Mouse (Mus musculus) midbrain, postnatal 0 days (tissue): ENCODE data around the gene Tmtc4. TPM values are rescaled to one million over a fixed set of nuclear protein-coding genes. Genes with fewer than 3 reads are reported as not detected.
A peak's percentile ranks its signal among the peaks of the same experiment; 100 is the strongest.

Source experiments
- ATAC-seq: fragments of 200-750 bp; cut with Nextera tagmentation; 2 replicates; pipeline ENCODE4 v1.8.0; 2017; ENCODE audit warnings: moderate number of reproducible peaks, mild to moderate bottlenecking, moderate TSS enrichment, moderate library complexity; ENCODE audit not compliant: low FRiP score
- DNase-seq: peaks from one replicate; pipeline ENCODE4 v3.0.0-alpha.2; 2015; ENCODE audit warnings: low spot score
- H3K27ac ChIP-seq: fragments of 300-500 bp; sonication (generic); 2 replicates; pipeline ENCODE4 v1.5.1; 2014; ENCODE audit warnings: low read depth, mild to moderate bottlenecking, low read length, mixed read lengths
- H3K27me3 ChIP-seq: fragments of 300-500 bp; sonication (generic); 2 replicates; pipeline ENCODE4 v1.6.1; 2014; ENCODE audit warnings: low read length, control low read depth, mixed read lengths; ENCODE audit not compliant: insufficient read depth
- H3K36me3 ChIP-seq: fragments of 300-500 bp; sonication (generic); 2 replicates; pipeline ENCODE4 v1.6.1; 2014; ENCODE audit warnings: low read length, control low read depth, mixed read lengths; ENCODE audit not compliant: insufficient read depth
- H3K4me1 ChIP-seq: fragments of 300-500 bp; sonication (generic); 2 replicates; pipeline ENCODE4 v1.6.1; 2014; ENCODE audit warnings: mild to moderate bottlenecking, control low read depth, antibody characterized with exemption, low read length, mixed read lengths; ENCODE audit not compliant: insufficient read depth
- H3K4me2 ChIP-seq: fragments of 300-500 bp; sonication (generic); 2 replicates; pipeline ENCODE4 v1.6.1; 2014; ENCODE audit warnings: low read depth, mild to moderate bottlenecking, low read length, mixed read lengths; ENCODE audit not compliant: poor library complexity, severe bottlenecking
- H3K4me3 ChIP-seq: fragments of 300-500 bp; sonication (generic); 2 replicates; pipeline ENCODE4 v1.5.1; 2014; ENCODE audit warnings: low read depth, mild to moderate bottlenecking, low read length, moderate library complexity
- H3K9ac ChIP-seq: fragments of 300-500 bp; sonication (generic); replicated peaks from 2 replicates; pipeline ENCODE4 v1.6.1; 2014; ENCODE audit warnings: mild to moderate bottlenecking, low read length, moderate library complexity, mixed read lengths; ENCODE audit not compliant: poor library complexity, severe bottlenecking
- H3K9me3 ChIP-seq: fragments of 300-500 bp; sonication (generic); 2 replicates; pipeline ENCODE4 v1.6.1; 2016; ENCODE audit warnings: low read length, control low read depth
- CTCF ChIP-seq: IDR thresholded peaks from 2 replicates; pipeline ENCODE4 v1.5.1; 2016; ENCODE audit warnings: antibody characterized with exemption, mild to moderate bottlenecking
- WGBS: fragments of 180-500 bp; shearing (Covaris S2); extraction: QIAGEN DNeasy Blood & Tissue Kit; methylation state at CpG from one replicate; pipeline ENCODE4 v1.1.7; 2014; 5-methylcytosine and 5-hydroxymethylcytosine counted together
- polyA plus RNA-seq: library from polyadenylated mRNA; unstranded; fragments of >200 nt; fragmentation: Nextera tagmentation; extraction: Ambion mirVana; gene quantifications from 2 replicates; pipeline ENCODE4 v1.2.1, GENCODE M21; 2015
- total RNA-seq: library from RNA; depleted of rRNA; stranded (reverse); fragments of >200 nt; gene quantifications from 2 replicates; pipeline ENCODE4 v1.2.3, GENCODE M21; 2014

The Tmtc4 gene
- total and polyA plus RNA-seq, 2 experiments from 2014 or later, result 32.9 to 79.5 TPM

GRCm38 (mm10) chr14:122891470-122891968 is 92.3 kb downstream of the Tmtc4 start:
- Histone ChIP-seq H3K9me3 (no peaks in the 10 kb centered on the region), H3K27ac (no peak overlapping the region), H3K9ac (no peak overlapping the region), H3K4me2 (no peak overlapping the region), H3K4me1 (no peaks in the 10 kb centered on the region), H3K27me3 (no peaks in the 10 kb centered on the region), H3K4me3 (no peak overlapping the region), H3K36me3 (peaks cover 3% of the 10 kb centered on the region; the same call in 1 of the 2 replicates)
- TF ChIP-seq CTCF, result no peak
- 95% methylated on average over 12 of the region's 12 CpGs for WGBS
- no peak; the same call in 1 of the 2 replicates for ATAC-seq
- no peak for DNase-seq

GRCm38 (mm10) chr14:122888480-122888872 is 95.4 kb downstream of the Tmtc4 start:
- TF ChIP-seq CTCF, result no peak
- H3K27ac ChIP-seq, result no peak overlapping the region
- no peak for DNase-seq

DNA sequence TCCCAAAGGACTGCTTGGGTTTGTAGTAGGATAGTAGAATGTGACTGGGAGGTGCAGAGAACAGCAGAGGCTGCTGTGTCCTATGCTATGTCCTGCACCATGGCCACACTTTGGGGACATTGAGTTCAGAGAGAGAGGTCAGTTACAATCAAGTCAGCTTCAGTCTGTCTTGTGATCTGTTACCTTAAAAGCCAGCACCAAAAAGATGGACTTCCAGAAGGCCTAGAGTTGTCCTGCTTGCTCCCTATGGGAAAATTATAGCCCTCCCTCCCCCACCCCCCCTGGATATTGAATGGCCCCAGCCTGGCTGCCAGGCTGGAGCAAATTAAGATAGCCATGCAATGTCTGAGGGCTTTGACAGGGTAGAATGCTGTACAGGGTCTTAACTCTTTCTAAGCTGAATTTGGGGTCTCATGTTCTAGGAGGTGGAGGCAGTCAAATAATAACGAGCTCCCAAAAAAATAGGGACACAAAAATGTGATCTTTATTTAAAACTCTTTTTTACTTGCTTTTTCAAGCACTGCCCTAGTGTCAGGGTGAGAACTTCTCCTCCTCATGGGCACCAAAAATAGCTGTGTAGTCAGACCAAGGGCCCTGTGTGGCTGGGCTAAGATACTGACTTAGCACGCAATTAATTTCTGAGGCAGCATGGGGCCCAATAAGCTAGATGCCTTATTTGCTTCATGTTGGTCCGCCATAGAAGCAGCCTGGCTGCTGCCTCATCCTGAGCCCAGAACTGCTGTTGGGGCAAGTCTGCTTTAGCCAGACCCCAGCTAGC is 95.9 kb downstream of the Tmtc4 start:
- 86% methylated on average over 3 of the region's 3 CpGs for WGBS
- ATAC-seq, result no peak
- no peak overlapping the region for H3K9ac ChIP-seq
- H3K4me1 ChIP-seq, result no peaks in the 10 kb centered on the region
- no peaks in the 10 kb centered on the region for H3K27me3 ChIP-seq
- no peak overlapping the region for H3K27ac ChIP-seq
- no peak for TF ChIP-seq CTCF
- H3K4me2 ChIP-seq, result no peak overlapping the region
- no peak overlapping the region for H3K4me3 ChIP-seq
- DNase-seq, result no peak
- no peaks in the 10 kb centered on the region for H3K9me3 ChIP-seq
- H3K36me3 ChIP-seq, result peaks cover 3% of the 10 kb centered on the region; the same call in 1 of the 2 replicates

More at GRCm38 (mm10) chr14:122888480-122888872, 95.4 kb downstream of the Tmtc4 start:
- ATAC-seq, result no peak
- Histone ChIP-seq H3K4me1 (no peaks in the 10 kb centered on the region), H3K9me3 (no peaks in the 10 kb centered on the region), H3K9ac (no peak overlapping the region), H3K27me3 (no peaks in the 10 kb centered on the region), H3K4me3 (no peak overlapping the region), H3K36me3 (peaks cover 3% of the 10 kb centered on the region; the same call in 1 of the 2 replicates), H3K4me2 (no peak overlapping the region)
- WGBS, result 100% methylated on average over 1 of the region's 1 CpGs

- Histone ChIP-seq H3K36me3 (0 out of 2 replicates have a peak, but pooled peaks cover 3% of the 10 kb centered on the region), H3K4me2 (no peak overlapping the region), H3K4me3 (no peak overlapping the region), H3K9ac (no peak overlapping the region), H3K4me1 (0 out of 2 replicates have a peak, but pooled peaks cover 6% of the 10 kb centered on the region), H3K27ac (no peak overlapping the region), H3K27me3 (no peaks in the 10 kb centered on the region), H3K9me3 (no peaks in the 10 kb centered on the region)
- no peak for DNase-seq
- TF ChIP-seq CTCF, result no peak
- ATAC-seq, result no peak
- 81% methylated on average over 1 of the region's 1 CpGs for WGBS
These were observed 96.6 kb downstream of the Tmtc4 start for GRCm38 (mm10) chr14:122887278-122887677.

DNA sequence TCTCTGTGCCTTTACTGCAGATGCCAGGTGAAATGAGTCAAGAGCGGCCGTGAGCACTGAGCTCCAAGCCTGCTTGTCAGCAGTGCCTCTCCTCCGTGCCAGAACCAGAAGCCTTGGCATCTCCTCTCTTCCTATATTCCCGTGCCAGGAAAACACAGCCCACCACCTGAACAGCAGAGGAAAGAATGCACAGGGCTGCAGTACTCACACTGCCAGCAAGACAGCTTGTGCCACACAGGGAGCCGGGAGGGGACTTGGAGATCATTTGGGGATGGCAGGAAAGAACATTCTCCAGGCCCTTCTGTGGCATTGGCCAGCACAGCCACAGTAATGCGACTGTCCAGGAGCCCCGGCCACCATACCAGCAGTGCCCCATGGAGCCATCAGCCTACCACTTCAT is 97.9 kb downstream of the Tmtc4 start:
- WGBS, result 87% methylated on average over 7 of the region's 7 CpGs
- no peak overlapping the region for H3K27ac ChIP-seq
- no peak overlapping the region for H3K9ac ChIP-seq
- H3K9me3 ChIP-seq, result no peaks in the 10 kb centered on the region
- no peak for TF ChIP-seq CTCF
- 0 out of 2 replicates have a peak, but pooled peaks cover 7% of the 10 kb centered on the region for H3K4me1 ChIP-seq
- ATAC-seq (no peak; the same call in 1 of the 2 replicates), DNase-seq (peak; percentile 78)
- H3K36me3 ChIP-seq, result 0 out of 2 replicates have a peak, but pooled peaks cover 3% of the 10 kb centered on the region
- no peak overlapping the region for H3K4me2 ChIP-seq
- no peaks in the 10 kb centered on the region for H3K27me3 ChIP-seq
- no peak overlapping the region for H3K4me3 ChIP-seq
